Mouse (Mus musculus) heart, postnatal 0 days (tissue): ENCODE data around the gene Slc6a4. TPM values are rescaled to one million over a fixed set of nuclear protein-coding genes. Genes with fewer than 3 reads are reported as not detected.

ENCODE experiments used
- ATAC-seq: fragments of 200-750 bp; cut with Nextera tagmentation; 2 replicates; pipeline ENCODE4 v1.8.0; 2017; ENCODE audit warnings: low read depth, moderate number of reproducible peaks, moderate library complexity; ENCODE audit not compliant: insufficient read depth
- DNase-seq: peaks from one replicate; pipeline ENCODE4 v3.0.0-alpha.2; 2016; ENCODE audit warnings: low spot score
- H3K27ac ChIP-seq: fragments of 300-500 bp; sonication (generic); 2 replicates; pipeline ENCODE4 v1.5.1; 2014; ENCODE audit warnings: low read depth, mild to moderate bottlenecking
- H3K27me3 ChIP-seq: fragments of 300-500 bp; sonication (generic); 2 replicates; pipeline ENCODE4 v1.6.1; 2014; ENCODE audit warnings: low read length, mixed read lengths; ENCODE audit not compliant: control insufficient read depth, insufficient read depth
- H3K36me3 ChIP-seq: fragments of 300-500 bp; sonication (generic); replicated peaks from 2 replicates; pipeline ENCODE4 v1.6.1; 2014; ENCODE audit warnings: low read length, mixed read lengths; ENCODE audit not compliant: control insufficient read depth, insufficient read depth
- H3K4me1 ChIP-seq: fragments of 300-500 bp; sonication (generic); 2 replicates; pipeline ENCODE4 v1.6.1; 2014; ENCODE audit warnings: antibody characterized with exemption; ENCODE audit not compliant: control insufficient read depth, insufficient read depth
- H3K4me2 ChIP-seq: fragments of 300-500 bp; sonication (generic); 2 replicates; pipeline ENCODE4 v1.6.1; 2014; ENCODE audit warnings: low read depth, mild to moderate bottlenecking, low read length, moderate library complexity
- H3K4me3 ChIP-seq: fragments of 300-500 bp; sonication (generic); 2 replicates; pipeline ENCODE4 v1.5.1; 2014; ENCODE audit warnings: low read depth, low read length
- H3K9ac ChIP-seq: fragments of 300-500 bp; sonication (generic); replicated peaks from 2 replicates; pipeline ENCODE4 v1.6.1; 2014; ENCODE audit warnings: low read depth, low read length, mixed read lengths
- H3K9me3 ChIP-seq: fragments of 300-500 bp; sonication (generic); replicated peaks from 2 replicates; pipeline ENCODE4 v1.6.1; 2016; ENCODE audit warnings: low read length; ENCODE audit not compliant: control insufficient read depth
- CTCF ChIP-seq: IDR thresholded peaks from 2 replicates; pipeline ENCODE4 v1.5.1; 2016; ENCODE audit warnings: antibody characterized with exemption, control low read depth, low read depth
- EP300 ChIP-seq: IDR thresholded peaks from 2 replicates; pipeline ENCODE4 v1.6.1; 2016; ENCODE audit warnings: antibody characterized with exemption, low read depth
- WGBS: fragments of 180-500 bp; shearing (Covaris S2); extraction: QIAGEN DNeasy Blood & Tissue Kit; methylation state at CpG from one replicate; pipeline ENCODE4 v1.1.7; 2014; 5-methylcytosine and 5-hydroxymethylcytosine counted together
- polyA plus RNA-seq: library from polyadenylated mRNA; unstranded; fragments of >200 nt; fragmentation: Nextera tagmentation; extraction: Ambion mirVana; gene quantifications from 2 replicates; pipeline ENCODE4 v1.2.1, GENCODE M21; 2015
- total RNA-seq: library from RNA; depleted of rRNA; stranded (reverse); fragments of >200 nt; gene quantifications from 2 replicates; pipeline ENCODE4 v1.2.3, GENCODE M21; 2014; ENCODE audit warnings: low replicate concordance

Gene Slc6a4
- total and polyA plus RNA-seq, 2 experiments from 2014 or later = 0.71 to 1.4 TPM

- H3K9me3 ChIP-seq = no peaks in the 10 kb centered on the region
- no peak overlapping the region for H3K4me2 ChIP-seq
- H3K9ac ChIP-seq = no peak overlapping the region
- peaks cover 13% of the 10 kb centered on the region; the same call in 1 of the 2 replicates for H3K4me1 ChIP-seq
- TF ChIP-seq CTCF = no peak
- TF ChIP-seq EP300 = no peak
- H3K36me3 ChIP-seq = no peaks in the 10 kb centered on the region
- DNase-seq = no peak
- peaks cover 56% of the 10 kb centered on the region for H3K27me3 ChIP-seq
- ATAC-seq = no peak
- H3K27ac ChIP-seq = no peak overlapping the region
- WGBS = 47% methylated on average over 20 of the region's 20 CpGs
- H3K4me3 ChIP-seq = no peak overlapping the region
Measured at GRCm38 (mm10) chr11:76995966-76996672, 2.3 kb upstream of the Slc6a4 start.

- Histone ChIP-seq H3K4me2 (peak overlapping the region; percentile 86), H3K4me3 (peak overlapping the region; percentile 59), H3K9me3 (no peaks in the 10 kb centered on the region), H3K4me1 (peaks cover 13% of the 10 kb centered on the region; the same call in 1 of the 2 replicates), H3K27ac (no peak overlapping the region), H3K9ac (no peak overlapping the region), H3K27me3 (peaks cover 65% of the 10 kb centered on the region), H3K36me3 (no peaks in the 10 kb centered on the region)
- DNase-seq = peak; percentile 51
- under 1% methylated on average over 21 of the region's 21 CpGs for WGBS
- peak; percentile 81 for ATAC-seq
- TF ChIP-seq CTCF = peak; percentile 80
- no peak for TF ChIP-seq EP300
Measured at GRCm38 (mm10) chr11:76997305-76997704, 1.1 kb upstream of the Slc6a4 start.

GRCm38 (mm10) chr11:76998705-76999226 lies 363 bp downstream of the Slc6a4 start:
- ATAC-seq = no peak

GRCm38 (mm10) chr11:77000741-77001140 lies 2.3 kb downstream of the Slc6a4 start:
- ATAC-seq (no peak), DNase-seq (no peak)
- H3K27ac ChIP-seq = no peak overlapping the region
- H3K36me3 ChIP-seq = no peaks in the 10 kb centered on the region
- peaks cover 54% of the 10 kb centered on the region for H3K27me3 ChIP-seq
- H3K9me3 ChIP-seq = no peaks in the 10 kb centered on the region
- H3K9ac ChIP-seq = no peak overlapping the region
- no peak overlapping the region for H3K4me3 ChIP-seq
- TF ChIP-seq EP300 (no peak), CTCF (no peak)
- peaks cover 13% of the 10 kb centered on the region; the same call in 1 of the 2 replicates for H3K4me1 ChIP-seq
- H3K4me2 ChIP-seq = no peak overlapping the region
- WGBS = 58% methylated on average over 5 of the region's 5 CpGs

More at GRCm38 (mm10) chr11:76998705-76999226, 363 bp downstream of the Slc6a4 start:
- no peak for DNase-seq
- no peak overlapping the region for H3K27ac ChIP-seq
- H3K4me3 ChIP-seq = peak overlapping the region; percentile 59
- no peak overlapping the region for H3K9ac ChIP-seq
- H3K27me3 ChIP-seq = peaks cover 65% of the 10 kb centered on the region
- H3K9me3 ChIP-seq = no peaks in the 10 kb centered on the region
- 12% methylated on average over 24 of the region's 24 CpGs for WGBS
- TF ChIP-seq CTCF = no peak
- TF ChIP-seq EP300 = no peak
- H3K4me2 ChIP-seq = peak overlapping the region; percentile 86
- peaks cover 13% of the 10 kb centered on the region; the same call in 1 of the 2 replicates for H3K4me1 ChIP-seq
- no peaks in the 10 kb centered on the region for H3K36me3 ChIP-seq

GRCm38 (mm10) chr11:77002361-77002760 lies 4.0 kb downstream of the Slc6a4 start:
- TF ChIP-seq EP300 (no peak), CTCF (no peak)
- DNase-seq = no peak
- Histone ChIP-seq H3K36me3 (no peaks in the 10 kb centered on the region), H3K4me2 (no peak overlapping the region), H3K9ac (no peak overlapping the region), H3K4me3 (no peak overlapping the region), H3K27ac (no peak overlapping the region), H3K4me1 (peaks cover 17% of the 10 kb centered on the region; the same call in 1 of the 2 replicates), H3K9me3 (no peaks in the 10 kb centered on the region), H3K27me3 (peaks cover 44% of the 10 kb centered on the region)
- WGBS = 38% methylated on average over 1 of the region's 1 CpGs
- no peak for ATAC-seq
